Mouse (Mus musculus): ENCODE data around the gene Fpgs. TPM values are rescaled to one million over a fixed set of nuclear protein-coding genes. Genes with fewer than 3 reads are reported as not detected.
A peak's percentile ranks its signal among the peaks of the same experiment; 100 is the strongest.

Fpgs gene
- polyA plus RNA-seq, 1 experiment from 2014 or later: 32.0 TPM

GRCm38 (mm10) chr2:32655394-32655744 lies 48.6 kb downstream of the Fpgs start:
- peaks cover 14% of the 10 kb centered on the region for H3K4me1 ChIP-seq (ENCODE audit: control insufficient read depth, insufficient read depth, low read length)
- no peaks in the 10 kb centered on the region for H3K9me3 ChIP-seq (ENCODE audit: control insufficient read depth, low read length)
- ATAC-seq: no peak
- WGBS: 76% methylated on average over 3 of the region's 3 CpGs
- no peak overlapping the region for H3K4me2 ChIP-seq (ENCODE audit: low read depth, low read length)
- H3K27me3 ChIP-seq (replicated peaks; ENCODE audit: control insufficient read depth, insufficient read depth, low read length): no peaks in the 10 kb centered on the region
- peak overlapping the region; percentile 71 for H3K27ac ChIP-seq (ENCODE audit: low read length)
- H3K36me3 ChIP-seq (ENCODE audit: control insufficient read depth, insufficient read depth, low read length): no peaks in the 10 kb centered on the region
- H3K9ac ChIP-seq (ENCODE audit: low read depth, low read length): no peak overlapping the region; the same call in 1 of the 2 replicates
- no peak overlapping the region for H3K4me3 ChIP-seq (ENCODE audit: low read length)

GRCm38 (mm10) chr2:32654743-32655393 lies 49.1 kb downstream of the Fpgs start:
- Histone ChIP-seq H3K9ac (ENCODE audit: low read depth, low read length) (no peak overlapping the region; the same call in 1 of the 2 replicates), H3K27ac (ENCODE audit: low read length) (peak overlapping the region; percentile 71), H3K4me1 (ENCODE audit: control insufficient read depth, insufficient read depth, low read length) (peaks cover 14% of the 10 kb centered on the region), H3K4me3 (ENCODE audit: low read length) (no peak overlapping the region), H3K27me3 (replicated peaks; ENCODE audit: control insufficient read depth, insufficient read depth, low read length) (no peaks in the 10 kb centered on the region), H3K4me2 (ENCODE audit: low read depth, low read length) (no peak overlapping the region), H3K36me3 (ENCODE audit: control insufficient read depth, insufficient read depth, low read length) (no peaks in the 10 kb centered on the region), H3K9me3 (ENCODE audit: control insufficient read depth, low read length) (no peaks in the 10 kb centered on the region)
- ATAC-seq: 0 out of 2 replicates have a peak, but pooled peaks have one; percentile 4
- 69% methylated on average over 14 of the region's 14 CpGs for WGBS

GRCm38 (mm10) chr2:32653764-32654163 lies 50.2 kb downstream of the Fpgs start:
- no peak overlapping the region for H3K4me3 ChIP-seq (ENCODE audit: low read length)
- H3K36me3 ChIP-seq (ENCODE audit: control insufficient read depth, insufficient read depth, low read length): no peaks in the 10 kb centered on the region
- H3K27ac ChIP-seq (ENCODE audit: low read length): peak overlapping the region; percentile 17; the same call in 1 of the 2 replicates
- 45% methylated on average over 7 of the region's 7 CpGs for WGBS
- H3K9ac ChIP-seq (ENCODE audit: low read depth, low read length): no peak overlapping the region
- no peak for ATAC-seq
- peaks cover 14% of the 10 kb centered on the region for H3K4me1 ChIP-seq (ENCODE audit: control insufficient read depth, insufficient read depth, low read length)
- no peak overlapping the region for H3K4me2 ChIP-seq (ENCODE audit: low read depth, low read length)
- no peaks in the 10 kb centered on the region for H3K9me3 ChIP-seq (ENCODE audit: control insufficient read depth, low read length)
- no peaks in the 10 kb centered on the region for H3K27me3 ChIP-seq (replicated peaks; ENCODE audit: control insufficient read depth, insufficient read depth, low read length)

GRCm38 (mm10) chr2:32647366-32647765 lies 56.6 kb downstream of the Fpgs start:
- no peak for ATAC-seq
- Histone ChIP-seq H3K27me3 (replicated peaks; ENCODE audit: control insufficient read depth, insufficient read depth, low read length) (no peaks in the 10 kb centered on the region), H3K9ac (ENCODE audit: low read depth, low read length) (peak overlapping the region; percentile 67), H3K9me3 (ENCODE audit: control insufficient read depth, low read length) (no peaks in the 10 kb centered on the region), H3K27ac (ENCODE audit: low read length) (peak overlapping the region; percentile 79; the same call in 1 of the 2 replicates), H3K4me2 (ENCODE audit: low read depth, low read length) (peak overlapping the region; percentile 46), H3K4me3 (ENCODE audit: low read length) (peak overlapping the region; percentile 48), H3K36me3 (ENCODE audit: control insufficient read depth, insufficient read depth, low read length) (no peaks in the 10 kb centered on the region), H3K4me1 (ENCODE audit: control insufficient read depth, insufficient read depth, low read length) (peaks cover 12% of the 10 kb centered on the region; the same call in 1 of the 2 replicates)
- 88% methylated on average over 7 of the region's 7 CpGs for WGBS

GRCm38 (mm10) chr2:32646379-32647056 lies 57.4 kb downstream of the Fpgs start, which contains the start of gene Eng:
Eng (plus strand) TSS chr2:32646595.
- Histone ChIP-seq H3K27me3 (replicated peaks; ENCODE audit: control insufficient read depth, insufficient read depth, low read length) (no peaks in the 10 kb centered on the region), H3K27ac (ENCODE audit: low read length) (peak within 1 kb of the TSS; percentile 79), H3K36me3 (ENCODE audit: control insufficient read depth, insufficient read depth, low read length) (no peaks in the 10 kb centered on the region), H3K9me3 (ENCODE audit: control insufficient read depth, low read length) (no peaks in the 10 kb centered on the region), H3K4me2 (ENCODE audit: low read depth, low read length) (peak within 1 kb of the TSS; percentile 46), H3K4me1 (ENCODE audit: control insufficient read depth, insufficient read depth, low read length) (peaks cover 12% of the 10 kb centered on the region; the same call in 1 of the 2 replicates), H3K9ac (ENCODE audit: low read depth, low read length) (peak within 1 kb of the TSS; percentile 67), H3K4me3 (ENCODE audit: low read length) (peak within 1 kb of the TSS; percentile 48)
- WGBS: 49% methylated on average over 31 of the region's 31 CpGs
- peak; percentile 52; the same call in 1 of the 2 replicates for ATAC-seq

GRCm38 (mm10) chr2:32645647-32646046 lies 58.3 kb downstream of the Fpgs start:
- no peaks in the 10 kb centered on the region for H3K36me3 ChIP-seq (ENCODE audit: control insufficient read depth, insufficient read depth, low read length)

GRCm38 (mm10) chr2:32644799-32645475 lies 59.0 kb downstream of the Fpgs start:
- Histone ChIP-seq H3K36me3 (ENCODE audit: control insufficient read depth, insufficient read depth, low read length) (no peaks in the 10 kb centered on the region), H3K27ac (ENCODE audit: low read length) (peak overlapping the region; percentile 79), H3K9me3 (ENCODE audit: control insufficient read depth, low read length) (no peaks in the 10 kb centered on the region), H3K9ac (ENCODE audit: low read depth, low read length) (peak overlapping the region; percentile 30; the same call in 1 of the 2 replicates), H3K4me3 (ENCODE audit: low read length) (no peak overlapping the region), H3K27me3 (replicated peaks; ENCODE audit: control insufficient read depth, insufficient read depth, low read length) (no peaks in the 10 kb centered on the region), H3K4me2 (ENCODE audit: low read depth, low read length) (no peak overlapping the region), H3K4me1 (ENCODE audit: control insufficient read depth, insufficient read depth, low read length) (peaks cover 12% of the 10 kb centered on the region; the same call in 1 of the 2 replicates)
- 81% methylated on average over 8 of the region's 8 CpGs for WGBS
- ATAC-seq: no peak

More at GRCm38 (mm10) chr2:32645647-32646046, 58.3 kb downstream of the Fpgs start:
- H3K4me2 ChIP-seq (ENCODE audit: low read depth, low read length): no peak overlapping the region
- H3K9ac ChIP-seq (ENCODE audit: low read depth, low read length): no peak overlapping the region
- no peak for ATAC-seq
- H3K4me3 ChIP-seq (ENCODE audit: low read length): no peak overlapping the region
- H3K27me3 ChIP-seq (replicated peaks; ENCODE audit: control insufficient read depth, insufficient read depth, low read length): no peaks in the 10 kb centered on the region
- WGBS: 70% methylated on average over 3 of the region's 3 CpGs
- no peaks in the 10 kb centered on the region for H3K9me3 ChIP-seq (ENCODE audit: control insufficient read depth, low read length)
- peaks cover 12% of the 10 kb centered on the region; the same call in 1 of the 2 replicates for H3K4me1 ChIP-seq (ENCODE audit: control insufficient read depth, insufficient read depth, low read length)
- H3K27ac ChIP-seq (ENCODE audit: low read length): peak overlapping the region; percentile 79

GRCm38 (mm10) chr2:32644083-32644482 lies 59.9 kb downstream of the Fpgs start:
- Histone ChIP-seq H3K4me3 (ENCODE audit: low read length) (no peak overlapping the region), H3K36me3 (ENCODE audit: control insufficient read depth, insufficient read depth, low read length) (no peaks in the 10 kb centered on the region), H3K4me1 (ENCODE audit: control insufficient read depth, insufficient read depth, low read length) (peaks cover 12% of the 10 kb centered on the region; the same call in 1 of the 2 replicates), H3K9me3 (ENCODE audit: control insufficient read depth, low read length) (no peaks in the 10 kb centered on the region), H3K9ac (ENCODE audit: low read depth, low read length) (no peak overlapping the region; the same call in 1 of the 2 replicates), H3K4me2 (ENCODE audit: low read depth, low read length) (no peak overlapping the region), H3K27ac (ENCODE audit: low read length) (no peak overlapping the region), H3K27me3 (replicated peaks; ENCODE audit: control insufficient read depth, insufficient read depth, low read length) (no peaks in the 10 kb centered on the region)
- ATAC-seq: no peak
- WGBS: 70% methylated on average over 9 of the region's 9 CpGs

GRCm38 (mm10) chr2:32642813-32643212 lies 61.1 kb downstream of the Fpgs start:
- WGBS: 54% methylated on average over 7 of the region's 7 CpGs
- Histone ChIP-seq H3K27ac (ENCODE audit: low read length) (peak overlapping the region; percentile 9; the same call in 1 of the 2 replicates), H3K36me3 (ENCODE audit: control insufficient read depth, insufficient read depth, low read length) (no peaks in the 10 kb centered on the region), H3K27me3 (replicated peaks; ENCODE audit: control insufficient read depth, insufficient read depth, low read length) (no peaks in the 10 kb centered on the region), H3K4me1 (ENCODE audit: control insufficient read depth, insufficient read depth, low read length) (peaks cover 16% of the 10 kb centered on the region), H3K4me2 (ENCODE audit: low read depth, low read length) (no peak overlapping the region), H3K9me3 (ENCODE audit: control insufficient read depth, low read length) (no peaks in the 10 kb centered on the region), H3K4me3 (ENCODE audit: low read length) (no peak overlapping the region), H3K9ac (ENCODE audit: low read depth, low read length) (no peak overlapping the region)
- peak; percentile 24 for ATAC-seq
